Mouse (Mus musculus): ENCODE results near the gene Spock2.
"Not testable (repeated sequence)": the region's sequence is repeated elsewhere in the genome, so short reads cannot be mapped to it uniquely, and the experiment has no call there.

The Spock2 gene

GRCm38 (mm10) chr10:60107448-60107847 is 1.4 kb downstream of the Spock2 start:
- 0 out of 2 replicates have a peak, but pooled peaks have one; percentile 4 for ATAC-seq (ENCODE audit: low TSS enrichment)

DNA sequence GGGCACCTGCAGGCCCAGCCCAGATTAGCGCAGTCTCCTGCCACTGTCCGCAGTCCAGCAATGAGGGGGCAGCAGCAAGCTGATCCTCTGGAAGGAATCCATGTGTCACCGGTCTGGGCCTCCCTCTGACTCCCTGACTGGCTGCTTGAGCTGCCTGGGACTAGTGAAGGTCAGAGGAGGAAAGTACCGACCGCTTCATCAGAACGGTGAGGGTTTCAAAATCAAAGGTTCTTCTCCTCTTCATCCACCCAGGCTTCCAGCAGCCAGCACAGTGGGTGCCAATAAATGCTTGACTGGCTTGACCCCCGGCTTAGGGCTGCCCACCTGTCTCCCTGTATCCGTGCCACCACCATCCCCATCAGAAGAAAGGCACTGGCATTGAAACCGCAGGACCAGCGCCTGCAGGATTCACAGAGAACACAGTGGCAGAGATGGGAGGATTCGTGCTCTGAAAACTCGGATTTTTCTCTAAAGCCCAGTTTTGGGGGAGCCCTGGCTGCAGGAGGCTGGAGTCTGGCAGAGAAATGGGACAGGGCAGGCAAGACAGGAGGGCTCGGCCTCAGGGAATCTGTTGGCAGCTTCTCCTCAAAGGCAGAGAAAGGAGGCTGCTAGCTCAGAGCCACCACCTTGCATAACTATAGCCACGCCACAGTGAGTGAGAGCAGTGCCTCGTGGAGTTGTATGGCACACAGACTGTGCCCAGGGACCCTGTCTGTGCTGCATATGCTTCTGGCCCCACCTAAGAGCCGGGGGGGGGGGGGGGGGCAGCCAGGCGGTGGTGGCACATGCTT is 2.5 kb downstream of the Spock2 start:
- peak; percentile 22; the same call in 1 of the 2 replicates for ATAC-seq (ENCODE audit: low TSS enrichment)

- ATAC-seq (ENCODE audit: low TSS enrichment): no peak
These were observed 3.3 kb downstream of the Spock2 start for GRCm38 (mm10) chr10:60109336-60109735.

GRCm38 (mm10) chr10:60109989-60110388 is 4.0 kb downstream of the Spock2 start:
- no peak for ATAC-seq (ENCODE audit: low TSS enrichment)

- ATAC-seq (ENCODE audit: low TSS enrichment): no peak
These were observed 5.0 kb downstream of the Spock2 start for GRCm38 (mm10) chr10:60110908-60111475.

DNA sequence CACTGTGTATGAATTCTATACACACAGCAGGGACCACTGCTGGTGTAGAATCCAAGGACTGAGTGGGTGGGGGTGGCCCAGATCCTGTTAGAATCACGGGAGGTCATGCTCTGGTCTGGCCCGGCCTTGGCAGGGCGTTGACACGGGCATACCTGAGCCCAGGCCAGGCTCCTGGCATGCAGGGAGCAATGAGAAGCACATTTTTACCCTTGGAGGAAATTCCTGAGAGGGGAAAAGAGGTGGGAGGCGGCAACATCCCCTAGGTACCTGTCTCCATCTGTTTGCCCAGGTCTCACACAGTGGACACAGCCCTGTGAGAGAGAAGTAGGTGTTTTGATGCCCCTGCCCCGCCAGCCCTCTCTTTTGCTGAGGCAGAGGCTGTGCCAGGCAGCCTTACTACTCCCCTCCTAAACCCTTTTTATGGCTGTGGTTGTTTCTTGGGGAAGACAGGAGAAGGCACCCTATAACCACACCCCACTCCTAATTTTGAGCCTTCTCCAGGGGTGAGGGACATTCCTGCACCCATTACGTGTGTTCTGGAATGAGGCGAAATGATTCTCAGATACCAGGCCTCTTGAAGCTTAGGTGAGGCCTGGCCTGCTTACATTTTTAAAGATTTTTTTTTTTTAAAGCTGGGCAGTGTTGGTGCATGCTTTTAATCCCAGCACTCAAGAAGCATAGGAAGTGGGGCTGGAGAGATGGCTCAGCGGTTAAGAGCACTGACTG is 8.1 kb downstream of the Spock2 start:
- ATAC-seq (ENCODE audit: low TSS enrichment): no peak

DNA sequence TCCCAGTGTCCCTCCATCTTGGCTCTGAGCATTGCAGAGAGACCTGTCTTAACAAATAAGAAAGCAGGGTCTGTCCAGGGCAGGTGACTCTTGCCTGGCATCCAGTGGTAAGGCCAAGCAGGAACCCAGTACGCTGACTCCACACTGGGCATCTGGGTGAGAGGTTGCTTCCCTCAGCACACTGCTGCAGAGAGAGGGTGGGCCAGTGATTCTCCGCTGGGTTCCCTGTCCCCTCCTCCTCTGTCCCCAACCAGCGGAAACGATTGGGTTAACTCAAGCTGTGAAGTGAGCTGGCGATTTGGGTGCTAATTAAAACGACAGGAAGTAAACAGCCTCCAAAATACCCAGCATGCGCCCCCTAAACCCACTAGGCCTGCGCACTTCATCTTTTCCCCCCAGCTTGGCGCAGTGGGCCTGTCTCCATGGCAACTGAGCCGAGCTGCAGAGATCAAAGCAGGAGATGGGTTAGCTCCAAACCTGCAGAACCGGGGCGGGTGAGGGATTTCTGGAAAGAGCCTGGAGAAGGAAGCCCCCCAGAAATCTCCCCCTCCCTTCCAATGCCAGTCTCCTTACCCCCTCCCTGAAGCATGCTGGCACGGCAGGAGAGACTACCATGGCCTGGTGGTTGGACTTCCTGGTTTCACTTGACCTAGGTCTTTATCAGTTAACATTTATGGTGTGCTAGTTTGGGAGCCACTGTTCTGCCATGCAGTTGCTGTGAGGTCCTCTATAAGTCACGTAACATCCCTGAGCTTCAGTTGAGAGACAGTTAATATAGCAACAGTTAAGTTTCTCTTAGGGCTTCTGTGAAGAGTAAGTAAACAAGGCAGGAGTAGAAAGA is 9.5 kb downstream of the Spock2 start:
- ATAC-seq (ENCODE audit: low TSS enrichment): peak; percentile 53

GRCm38 (mm10) chr10:60116997-60117396 is 11.0 kb downstream of the Spock2 start:
- ATAC-seq (ENCODE audit: low TSS enrichment): no peak

- no peak for ATAC-seq (ENCODE audit: low TSS enrichment)
These were observed 12.4 kb downstream of the Spock2 start for GRCm38 (mm10) chr10:60118464-60118863.

DNA sequence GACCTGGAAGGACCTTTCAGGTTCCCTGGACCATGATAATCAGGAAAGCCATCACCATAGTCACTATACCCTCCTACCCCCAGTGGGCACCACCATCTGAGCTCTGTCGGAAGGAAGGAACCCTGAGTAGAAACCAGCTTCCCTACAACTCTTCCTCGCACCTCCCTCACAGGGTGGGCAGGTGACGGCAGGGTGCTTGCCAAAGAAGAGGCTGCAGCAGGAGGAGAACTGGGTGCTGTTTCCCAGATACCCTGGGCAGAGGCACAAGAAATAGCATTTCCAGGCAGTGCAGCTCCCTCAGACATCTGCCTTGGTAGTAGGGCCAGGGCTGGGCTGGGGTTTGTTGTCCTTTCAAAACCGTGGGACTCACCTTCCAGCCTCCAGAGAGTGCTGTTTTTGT is 14.6 kb downstream of the Spock2 start:
- ATAC-seq (ENCODE audit: low TSS enrichment): peak; percentile 78

DNA sequence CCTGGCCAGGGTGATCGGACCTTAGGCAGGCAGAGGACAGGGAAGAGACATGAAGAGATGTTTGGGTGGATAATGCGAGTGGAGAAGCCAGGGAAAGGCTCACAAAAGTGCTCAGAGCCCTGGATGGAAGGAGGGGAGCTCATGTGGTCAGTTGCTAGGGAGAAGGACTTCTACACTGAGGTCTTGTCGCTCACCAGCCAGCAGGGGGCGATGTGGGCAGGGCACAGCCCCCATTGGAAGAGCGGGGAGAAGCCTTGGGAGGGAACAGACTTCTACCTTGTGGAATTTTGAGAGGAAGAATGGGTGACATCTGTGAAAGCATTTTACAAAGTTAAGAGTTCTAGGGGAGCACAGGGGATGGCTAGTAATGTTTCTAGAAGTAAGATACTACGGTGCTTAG is 18.1 kb downstream of the Spock2 start:
- no peak for ATAC-seq (ENCODE audit: low TSS enrichment)

- no peak for ATAC-seq (ENCODE audit: low TSS enrichment)
These were observed 19.7 kb downstream of the Spock2 start for GRCm38 (mm10) chr10:60125529-60126327.

DNA sequence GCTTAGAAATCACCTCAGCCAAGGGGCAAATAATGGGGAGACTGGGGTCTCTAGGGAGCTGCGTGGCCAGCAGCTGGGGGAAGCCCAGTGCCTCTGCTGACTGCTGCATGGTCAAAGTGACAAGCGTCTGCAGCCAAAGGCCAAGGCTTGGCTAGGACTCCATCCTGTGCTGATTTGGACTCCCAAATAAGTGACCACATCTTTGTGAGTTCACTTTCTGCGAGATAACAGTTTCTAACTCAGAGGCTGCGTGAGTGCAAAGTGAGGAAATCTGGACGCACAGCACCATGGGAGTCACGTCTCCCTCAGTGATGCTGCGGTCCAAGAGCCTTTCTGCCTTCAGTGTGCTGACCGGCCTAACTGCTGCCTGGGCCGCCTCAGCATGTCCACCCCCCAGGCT is 22.3 kb downstream of the Spock2 start:
- no peak for ATAC-seq (ENCODE audit: low TSS enrichment)

- ATAC-seq (ENCODE audit: low TSS enrichment): no peak
These were observed 24.5 kb downstream of the Spock2 start for GRCm38 (mm10) chr10:60130504-60130903.

- ATAC-seq (ENCODE audit: low TSS enrichment): no peak
These were observed 27.5 kb downstream of the Spock2 start for GRCm38 (mm10) chr10:60133501-60133900.

- no peak for ATAC-seq (ENCODE audit: low TSS enrichment)
These were observed 28.2 kb downstream of the Spock2 start for GRCm38 (mm10) chr10:60134201-60134600.

DNA sequence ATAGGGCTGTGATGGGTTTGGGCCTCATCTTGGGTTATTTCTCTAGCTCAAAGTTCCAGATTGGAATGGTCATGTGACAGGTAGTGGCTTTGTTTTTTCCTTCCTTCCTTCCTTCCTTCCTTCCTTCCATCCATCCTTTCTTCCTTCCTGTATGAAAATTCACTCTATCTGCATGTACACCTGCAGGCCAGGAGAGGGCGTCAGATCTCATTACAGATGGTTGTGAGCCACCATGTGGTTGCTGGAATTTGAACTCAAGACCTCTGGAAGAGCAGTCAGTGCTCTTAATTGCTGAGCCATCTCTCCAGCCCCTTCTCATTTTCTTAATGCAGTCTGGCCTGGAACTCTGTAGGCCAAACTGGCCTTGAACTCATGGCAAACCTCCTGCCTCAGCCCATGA is 30.0 kb downstream of the Spock2 start:
- ATAC-seq (ENCODE audit: low TSS enrichment): not testable (repeated sequence)

DNA sequence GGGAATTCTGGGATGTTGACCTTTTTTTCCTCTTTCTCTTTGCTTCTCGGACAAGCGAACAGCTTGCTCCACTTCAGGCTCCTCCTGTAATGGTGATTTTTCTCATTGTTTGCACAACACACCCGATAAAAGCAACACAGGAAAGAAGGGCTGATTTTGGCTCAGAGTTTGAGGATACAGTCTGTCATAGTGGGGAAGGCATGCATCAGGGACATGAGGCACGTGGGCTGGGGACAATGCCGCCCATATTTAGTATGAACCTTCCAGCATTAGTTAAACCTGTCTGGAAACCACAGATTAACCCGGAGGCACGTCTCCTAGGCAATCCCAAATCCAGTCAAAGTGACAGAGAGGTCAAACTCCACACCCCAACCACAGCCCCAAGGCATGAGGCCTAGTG is 30.9 kb downstream of the Spock2 start:
- ATAC-seq (ENCODE audit: low TSS enrichment): peak; percentile 31; the same call in 1 of the 2 replicates

DNA sequence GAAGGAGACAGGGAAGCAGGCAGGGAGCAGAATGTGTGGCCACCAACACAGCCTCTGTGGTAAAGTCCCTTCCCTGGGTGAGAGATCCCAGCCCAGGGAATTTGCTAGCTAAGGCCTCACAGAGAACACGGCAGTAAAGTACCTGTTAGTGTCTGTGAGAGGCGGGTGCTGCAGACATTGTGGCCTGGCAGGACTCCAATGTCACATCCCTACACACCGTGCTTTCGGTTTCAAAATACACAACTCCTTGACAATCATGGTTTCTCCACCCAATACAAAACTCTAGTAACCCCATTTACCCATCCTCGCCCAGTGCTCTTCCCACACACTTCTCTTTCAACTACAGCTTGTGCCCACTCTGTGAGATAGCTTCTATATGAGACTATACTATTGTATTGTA is 32.7 kb downstream of the Spock2 start:
- ATAC-seq (ENCODE audit: low TSS enrichment): no peak

GRCm38 (mm10) chr10:60140751-60141150 is 34.7 kb downstream of the Spock2 start:
- ATAC-seq (ENCODE audit: low TSS enrichment): no peak

DNA sequence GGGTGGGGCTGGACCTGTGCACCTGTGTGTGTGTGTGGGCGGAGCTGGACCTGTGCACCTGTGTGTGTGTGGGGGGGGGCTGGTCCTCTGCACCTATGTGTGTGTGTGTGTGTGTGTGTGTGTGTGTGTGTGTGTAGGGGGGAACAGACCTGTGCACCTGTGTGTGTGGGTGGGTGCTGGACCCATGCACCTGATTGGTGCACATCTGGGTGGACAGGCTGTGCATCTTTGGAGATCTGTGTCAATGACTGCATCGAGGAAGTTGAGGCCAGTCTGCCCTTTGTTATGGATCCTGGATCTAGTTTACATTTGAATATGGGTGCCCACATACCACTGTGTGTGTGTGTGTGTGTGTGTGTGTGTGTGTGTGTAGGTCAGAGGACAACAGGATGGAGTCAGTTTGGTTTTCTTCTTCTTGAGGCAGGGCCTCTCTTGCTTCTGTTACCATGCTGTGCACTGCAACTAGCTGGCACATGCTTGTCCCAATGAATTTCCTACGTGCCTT is 35.7 kb downstream of the Spock2 start:
- ATAC-seq (ENCODE audit: low TSS enrichment): no peak
